Mouse (Mus musculus) erythroid progenitor cell, adult 5-6 weeks (primary cell): ENCODE data around the gene 3110040N11Rik. TPM values are rescaled to one million over a fixed set of nuclear protein-coding genes. Genes with fewer than 3 reads are reported as not detected.
"Not testable (repeated sequence)": the region's sequence is repeated elsewhere in the genome, so short reads cannot be mapped to it uniquely, and the experiment has no call there.

ENCODE experiments used
- ATAC-seq: replicated peaks from 2 replicates; pipeline ENCODE4 v1.8.0; 2016; ENCODE audit warnings: moderate number of reproducible peaks, mild to moderate bottlenecking, moderate TSS enrichment, inconsistent platforms; ENCODE audit not compliant: poor library complexity, low FRiP score, severe bottlenecking
- total RNA-seq, 2 experiments: library from RNA; stranded (forward) in 1 of 2; stranded (reverse) in 1 of 2; fragments of 150-400 nt in 1 of 2; fragments of 186-747, 209-891 nt in 1 of 2; gene quantifications; 2 replicates each; pipeline versions ENCODE4 v1.2.3 to v1.2.4; 2015 to 2017; ENCODE audit warnings: low replicate concordance in 2 of 2

3110040N11Rik gene
- total RNA-seq (2015; ENCODE audit: low replicate concordance) (5.0 TPM in 1 of 2 replicates, not detected in the other), total RNA-seq (2017; ENCODE audit: low replicate concordance) (3.9 and 19.0 TPM in 2 replicates)

DNA sequence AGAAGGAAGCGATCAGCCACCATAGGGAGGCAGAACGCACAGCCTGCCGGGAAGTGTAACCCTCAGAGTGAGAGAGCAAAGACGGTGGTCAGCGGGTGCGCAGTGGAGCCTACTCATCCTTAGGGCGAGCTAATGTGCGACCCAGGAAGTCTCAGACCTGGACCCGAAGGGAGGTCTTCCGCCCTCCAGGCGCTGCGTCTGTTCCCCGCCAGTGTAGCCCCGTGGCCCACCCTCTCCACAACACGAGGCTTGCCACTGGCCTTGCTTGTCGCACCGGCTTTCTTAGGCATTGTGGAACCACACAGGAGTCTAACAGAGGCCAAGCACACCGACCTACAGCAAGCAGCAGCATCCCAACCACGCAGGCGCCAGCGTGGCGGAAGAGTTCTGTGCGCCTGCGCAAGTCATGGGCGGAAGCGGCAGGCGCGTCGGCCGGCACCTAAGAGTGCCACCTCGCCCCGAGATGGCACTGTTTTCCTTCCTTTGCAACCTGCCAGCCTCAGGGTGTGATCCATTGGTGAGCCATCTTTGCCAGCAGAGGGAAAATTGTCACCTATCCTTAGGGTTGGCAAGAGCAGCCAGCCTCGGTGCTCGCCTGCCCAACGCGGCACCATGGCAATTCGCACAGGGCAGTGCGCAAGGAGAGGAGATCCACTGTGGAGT is at the start of gene 3110040N11Rik:
Gene 3110040N11Rik (minus strand): TSS at position 384 of the 663 bp plus-strand sequence.
- peak; percentile 93 for ATAC-seq

DNA sequence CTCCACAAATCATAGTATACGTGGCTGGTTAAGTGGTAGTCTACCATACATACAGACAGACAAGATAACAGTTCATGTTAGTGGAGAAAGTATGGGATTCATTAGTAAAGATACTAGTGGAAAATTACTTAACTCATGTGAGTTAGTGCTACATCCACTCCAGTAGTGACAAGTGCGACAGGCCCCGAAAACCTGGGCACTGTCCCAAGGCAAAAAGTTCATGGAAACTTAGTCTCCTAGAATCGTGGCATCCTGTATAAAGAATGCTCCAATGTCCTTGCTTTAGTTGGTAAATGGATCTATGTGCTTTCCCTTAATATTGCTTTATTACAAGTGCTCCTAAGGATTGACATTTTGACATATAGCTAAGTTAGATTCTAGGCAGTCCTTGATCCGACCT is 48.5 kb upstream of the 3110040N11Rik start:
- ATAC-seq, result not testable (repeated sequence)

DNA sequence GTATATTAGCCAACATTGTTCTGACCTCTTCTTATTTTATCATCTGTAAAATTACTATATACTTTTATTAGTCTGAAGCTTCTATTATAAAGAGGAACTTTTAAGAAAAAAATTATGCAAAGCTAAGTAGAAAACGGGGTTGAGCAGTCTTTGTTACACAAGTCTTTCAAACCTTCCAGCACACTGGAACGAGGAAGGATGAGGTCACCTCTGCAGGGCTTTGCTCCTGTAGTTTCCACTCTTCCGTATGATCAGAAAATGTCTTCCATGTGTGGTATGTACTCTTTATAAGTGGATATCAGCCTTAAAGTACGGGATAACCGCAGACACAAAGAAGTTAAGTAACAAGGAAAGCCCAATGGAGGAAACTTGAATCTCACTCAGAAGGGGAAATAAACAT is 46.2 kb upstream of the 3110040N11Rik start:
- no peak for ATAC-seq

DNA sequence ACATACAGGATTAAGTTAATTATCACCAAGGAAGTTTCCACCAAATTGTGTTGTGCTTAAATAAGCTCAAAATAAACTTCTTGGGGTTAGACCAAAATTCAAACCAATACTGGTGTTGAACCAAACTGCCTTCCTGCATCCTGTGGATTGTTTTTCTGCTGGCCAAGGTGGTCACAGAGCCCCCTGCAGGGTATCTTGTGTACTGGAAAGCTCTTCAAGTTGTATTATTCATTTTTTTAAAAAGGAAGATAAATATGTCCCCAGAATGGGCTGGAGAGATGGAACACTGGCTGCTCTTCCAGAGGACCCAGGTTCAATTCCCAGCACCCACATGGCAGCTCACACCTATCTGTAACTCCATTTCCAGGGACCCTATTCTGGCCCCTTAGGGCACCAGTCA is 45.6 kb upstream of the 3110040N11Rik start:
- no peak for ATAC-seq

DNA sequence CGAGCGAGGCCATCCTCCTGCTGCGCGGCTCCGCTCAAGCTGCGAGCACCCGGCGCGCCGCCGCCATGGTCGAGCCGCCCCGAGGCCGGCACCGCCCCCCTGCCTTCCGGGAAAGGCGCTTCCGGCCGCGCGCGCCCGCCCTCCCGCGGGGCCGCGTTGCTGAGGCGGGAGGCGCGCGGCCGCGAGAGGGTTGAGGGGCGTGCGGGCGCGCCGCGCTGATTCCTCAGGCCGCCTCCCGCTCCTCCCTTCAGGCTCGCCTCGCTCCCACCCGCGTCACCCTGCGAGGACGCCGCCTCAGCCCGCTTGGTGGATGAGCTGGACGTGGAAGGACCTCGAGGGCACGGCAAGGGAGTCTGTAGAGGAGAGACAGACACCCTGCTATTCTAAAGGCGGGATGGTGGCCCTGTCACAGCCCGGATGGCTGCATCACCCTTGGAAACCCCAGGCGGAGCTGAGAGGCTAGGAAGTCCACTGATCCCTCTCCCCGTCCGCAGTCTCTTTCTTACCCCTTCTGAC is 40.2 kb upstream of the 3110040N11Rik start, which contains the start of gene Btbd1:
Gene Btbd1 (minus strand): TSS at position 53 of the 516 bp plus-strand sequence.
- ATAC-seq, result peak; percentile 77

DNA sequence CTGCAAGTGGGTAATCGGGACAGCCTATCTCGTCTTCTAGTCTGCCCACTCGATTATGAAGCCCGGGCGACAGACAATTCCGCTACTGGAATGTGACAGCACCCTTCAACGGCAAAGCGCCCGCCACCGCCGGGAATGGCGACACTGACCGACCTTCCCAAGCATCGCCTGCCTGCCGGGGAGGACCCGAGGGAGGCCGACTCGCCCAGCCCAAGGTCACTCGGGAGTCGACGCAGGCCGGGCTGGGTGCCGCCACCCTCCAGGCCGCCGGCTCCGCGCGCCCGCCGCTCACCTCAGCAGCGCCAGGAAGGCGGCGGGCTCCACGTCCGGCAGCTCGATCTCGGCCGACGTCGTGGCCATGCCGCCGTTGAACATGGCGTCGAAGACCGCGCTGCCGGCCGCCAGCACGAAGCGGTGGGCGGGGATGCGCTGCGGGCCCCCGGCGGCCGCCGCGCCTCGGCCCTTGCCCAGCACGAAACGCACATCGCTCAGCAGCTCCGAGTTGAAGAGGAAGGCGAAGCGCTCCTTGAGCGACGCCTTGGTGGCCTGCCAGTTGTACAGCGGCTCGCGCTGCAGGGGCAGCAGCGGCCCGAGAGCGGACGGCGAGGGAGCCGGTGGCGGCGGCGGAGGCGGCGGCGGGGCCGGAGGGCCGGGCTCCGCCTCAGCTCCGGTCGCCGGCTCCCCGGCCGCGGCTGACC is 39.6 kb upstream of the 3110040N11Rik start:
- peak; percentile 67 for ATAC-seq

DNA sequence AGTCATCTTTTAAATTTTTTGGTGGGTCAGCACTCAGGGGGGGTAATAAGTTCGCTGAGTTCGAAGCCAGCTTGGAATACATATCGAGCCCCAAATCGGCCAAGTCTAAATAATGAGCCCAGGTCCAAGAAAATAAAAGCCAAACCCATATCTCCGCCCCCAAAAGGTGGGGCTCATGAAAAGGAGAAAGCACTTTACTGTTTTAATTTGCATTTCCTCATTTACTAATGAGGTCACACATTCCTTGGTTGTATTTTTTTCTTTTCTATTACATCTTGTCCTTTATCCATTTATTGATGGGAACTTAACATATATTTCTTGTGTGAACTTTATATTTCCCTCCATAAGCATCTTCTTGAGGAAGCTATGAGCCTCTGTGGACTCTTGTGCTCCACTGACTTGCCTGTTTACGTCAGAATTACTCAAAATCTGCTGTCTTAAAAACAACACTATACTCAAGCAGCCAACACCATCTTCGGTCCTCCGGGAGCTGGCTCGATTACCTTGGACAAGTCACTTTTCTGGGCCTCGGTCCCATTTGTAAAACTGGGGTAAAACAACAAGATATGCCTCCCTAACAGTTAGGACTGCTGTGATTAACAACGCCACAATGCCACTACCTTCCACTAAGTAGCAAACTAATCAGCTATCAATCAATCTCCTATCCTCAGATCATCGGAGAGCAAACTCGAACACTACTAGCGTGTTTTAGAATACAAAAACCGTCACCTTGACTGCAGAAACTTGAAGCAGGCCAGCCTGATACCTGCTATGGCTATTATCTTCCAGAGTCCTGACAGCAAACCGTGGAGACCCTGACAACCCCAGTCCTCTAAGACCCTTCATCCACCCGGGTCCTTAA is 38.8 kb upstream of the 3110040N11Rik start:
- 0 out of 2 replicates have a peak, but pooled peaks have one; percentile 12 for ATAC-seq

DNA sequence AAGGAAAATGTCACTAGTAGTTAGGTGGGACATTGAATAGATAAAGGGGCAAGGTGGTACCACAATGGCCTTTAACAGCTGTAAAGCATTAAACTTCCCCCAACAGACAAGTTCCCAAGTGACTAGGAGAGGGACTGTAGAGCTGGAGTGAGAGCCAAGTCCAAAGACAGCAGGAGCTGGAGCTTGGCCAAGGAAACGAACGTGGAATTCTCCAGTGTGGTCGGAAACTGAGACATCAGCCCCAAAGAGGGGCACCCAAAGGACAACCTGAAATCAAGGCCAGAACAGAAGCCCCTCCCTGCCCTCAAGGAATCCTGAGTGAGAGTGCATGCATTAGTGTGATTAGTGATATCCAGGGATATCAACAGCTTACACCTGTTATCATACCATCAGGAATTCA is 36.1 kb upstream of the 3110040N11Rik start:
- ATAC-seq, result no peak

DNA sequence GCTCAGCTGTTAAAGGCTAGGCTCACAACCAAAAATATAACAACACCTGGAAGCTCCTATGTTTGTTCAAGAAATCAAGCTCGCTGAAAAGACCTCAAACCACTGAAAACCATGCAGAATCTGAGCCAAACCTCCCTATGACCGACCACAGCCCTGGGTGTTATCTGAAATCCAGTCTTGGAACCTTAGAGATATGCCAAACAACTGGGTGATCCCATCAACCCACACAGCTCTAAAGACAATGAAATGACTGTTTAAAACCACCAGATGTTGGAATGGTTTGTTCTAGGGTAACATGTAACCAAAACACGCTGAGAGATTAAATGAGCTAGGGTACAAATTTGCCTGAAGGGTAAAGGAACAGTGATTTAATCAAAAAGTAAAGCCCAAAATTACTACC is 35.6 kb upstream of the 3110040N11Rik start:
- ATAC-seq, result no peak

DNA sequence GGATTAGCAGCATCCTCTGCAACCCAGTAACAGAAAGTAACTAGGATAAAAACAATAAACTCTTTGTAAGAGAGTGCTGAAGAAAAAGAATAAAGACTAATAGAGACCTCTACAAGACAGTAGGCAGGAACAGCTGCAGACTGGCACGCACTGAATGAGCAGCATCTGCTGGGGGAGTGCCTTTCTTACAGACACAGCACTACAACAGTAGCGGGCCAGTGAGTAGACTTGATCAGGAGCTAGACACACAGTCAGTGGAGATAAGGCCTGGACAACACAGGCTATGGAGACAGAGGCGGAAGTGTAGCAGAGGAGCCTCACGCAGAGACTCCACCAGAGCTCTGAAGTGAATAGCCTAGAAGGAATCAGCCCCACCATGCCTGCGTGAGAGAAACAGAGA is 16.8 kb upstream of the 3110040N11Rik start:
- no peak for ATAC-seq

DNA sequence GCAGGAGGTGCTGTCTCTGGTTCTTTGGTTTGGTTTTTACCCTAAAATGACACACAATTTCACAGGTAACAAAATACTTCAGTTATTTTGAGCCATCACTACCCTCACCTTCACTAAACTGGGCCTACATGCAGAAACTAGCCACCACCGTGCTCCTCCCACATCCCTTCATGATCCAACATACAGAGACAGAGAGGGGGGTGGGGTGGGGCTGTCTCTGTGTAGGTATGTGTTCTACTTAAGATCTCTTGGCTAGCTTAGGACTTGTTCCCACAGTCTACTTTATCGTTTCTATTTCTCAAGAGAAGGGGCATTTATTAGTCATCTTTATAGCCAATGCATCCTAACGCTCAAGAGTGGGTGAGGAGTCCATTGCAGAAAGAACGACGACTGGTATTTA is 742 bp downstream of the 3110040N11Rik start:
- peak; percentile 43; the same call in 1 of the 2 replicates for ATAC-seq

DNA sequence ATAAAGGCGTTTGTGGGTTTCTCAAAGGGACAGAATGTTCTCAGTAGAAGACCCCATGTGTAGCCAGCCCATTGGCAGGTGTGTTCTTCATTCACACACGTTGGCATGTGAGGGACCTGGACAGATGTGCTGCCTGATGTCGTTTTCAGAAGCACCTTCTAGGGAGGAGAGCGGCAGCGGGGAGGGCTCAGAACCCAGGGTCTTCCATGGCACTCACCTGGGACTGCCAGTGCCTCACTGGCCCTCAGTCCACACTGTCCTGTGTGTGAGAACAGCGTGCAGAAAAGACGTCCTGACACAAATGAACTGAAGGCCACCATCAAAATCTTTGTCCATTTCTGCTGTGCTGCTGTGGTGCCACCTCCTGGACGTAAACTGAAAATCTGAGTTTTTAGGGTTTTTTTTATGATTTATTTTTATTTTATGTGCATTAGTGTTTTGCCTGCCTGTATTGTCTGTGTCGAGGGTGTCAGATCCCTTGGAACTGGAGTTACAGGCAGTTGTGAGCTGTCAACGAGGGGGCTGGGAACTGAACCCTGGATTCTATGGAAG is 11.5 kb downstream of the 3110040N11Rik start:
- ATAC-seq, result no peak

DNA sequence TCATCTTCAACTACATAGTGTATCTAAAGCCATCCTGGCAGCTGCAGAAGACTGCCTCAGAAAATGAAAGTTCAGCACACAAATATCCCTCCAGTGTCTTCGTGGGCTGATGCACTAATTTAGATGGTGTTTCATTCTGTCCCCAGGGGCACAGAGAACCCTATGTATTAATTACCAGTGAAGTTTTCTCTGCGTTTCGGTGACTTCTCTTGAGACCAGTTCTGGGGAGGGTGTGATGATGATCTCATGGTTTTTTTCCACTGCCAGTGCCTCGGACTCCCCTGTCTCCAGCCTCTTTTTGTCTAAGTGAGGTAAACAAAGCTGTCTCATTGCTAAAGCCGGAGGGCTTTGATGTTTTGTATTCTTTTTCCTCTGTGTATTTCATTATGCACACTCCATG is 14.0 kb downstream of the 3110040N11Rik start:
- ATAC-seq, result no peak

DNA sequence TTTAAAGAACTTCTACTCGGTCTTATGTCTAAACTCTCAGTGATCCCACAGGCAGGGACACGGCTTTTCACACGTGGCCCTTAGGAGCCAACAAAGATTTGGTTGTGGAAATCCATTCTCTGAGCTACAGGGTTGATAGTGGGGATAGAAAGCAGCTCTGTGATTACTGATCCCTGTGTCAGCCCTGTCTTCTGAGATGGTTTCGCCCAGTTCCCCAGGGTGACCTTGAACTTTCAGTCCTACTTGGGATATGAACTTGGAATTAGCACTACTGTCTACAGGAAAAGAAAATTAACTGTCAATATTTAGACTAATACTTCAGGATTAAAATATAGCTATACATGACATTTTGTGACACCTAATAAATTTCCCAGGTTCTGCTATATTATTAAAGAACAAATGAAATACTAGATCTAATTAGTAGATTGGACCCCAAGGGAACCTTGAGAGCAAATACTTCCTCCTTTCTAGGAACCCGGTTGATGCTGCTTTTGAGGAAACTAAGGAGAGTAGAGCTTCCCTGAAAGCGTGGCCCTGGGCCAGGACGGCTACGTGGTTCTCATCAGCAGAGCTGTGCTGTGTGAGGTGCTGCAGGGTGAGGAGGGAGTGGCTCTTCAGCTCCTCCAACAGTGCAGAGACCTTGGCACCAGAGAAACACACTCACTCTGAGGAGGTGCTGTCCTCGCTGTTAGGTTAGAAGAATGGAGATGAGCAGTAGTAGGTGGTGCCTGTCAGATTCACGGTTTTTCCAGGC is 16.3 kb downstream of the 3110040N11Rik start:
- ATAC-seq, result no peak

DNA sequence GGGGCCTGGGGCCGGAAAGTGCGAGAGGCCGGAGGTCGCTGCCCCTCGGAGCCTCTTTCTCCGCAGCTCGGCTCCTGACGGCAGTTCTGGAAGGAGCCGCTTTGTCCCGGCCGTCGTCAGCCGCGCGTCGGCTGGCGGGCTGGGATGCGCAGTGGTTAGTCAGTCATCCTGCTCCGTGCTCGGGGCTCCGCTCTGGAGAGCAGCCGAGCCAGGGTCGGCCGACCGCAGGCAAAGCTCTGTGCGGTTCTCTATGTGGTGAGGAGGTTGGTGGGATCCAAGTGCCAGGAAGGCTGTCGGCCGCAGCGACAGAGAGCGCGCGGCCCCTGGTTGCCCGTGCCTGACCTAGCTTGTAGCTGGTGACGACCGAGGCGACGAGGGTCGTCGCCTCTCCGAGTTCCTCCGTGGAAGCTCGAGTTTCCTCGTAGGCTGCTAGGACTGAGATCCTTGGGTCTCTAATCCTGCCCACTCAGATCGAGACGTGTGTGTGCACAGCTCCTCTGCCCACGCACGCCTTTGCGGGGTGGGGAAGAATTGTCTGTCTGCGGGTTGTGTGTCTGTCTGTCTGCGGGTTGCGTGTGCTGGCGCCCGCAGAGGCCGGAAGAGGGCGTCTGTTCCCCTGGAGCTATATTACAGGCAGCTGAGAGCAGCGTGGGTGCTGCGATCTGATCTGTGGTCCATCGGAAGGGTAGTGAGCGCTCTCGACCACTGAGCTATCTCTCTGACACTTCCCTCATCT is 26.0 kb downstream of the 3110040N11Rik start:
- peak; percentile 58 for ATAC-seq

DNA sequence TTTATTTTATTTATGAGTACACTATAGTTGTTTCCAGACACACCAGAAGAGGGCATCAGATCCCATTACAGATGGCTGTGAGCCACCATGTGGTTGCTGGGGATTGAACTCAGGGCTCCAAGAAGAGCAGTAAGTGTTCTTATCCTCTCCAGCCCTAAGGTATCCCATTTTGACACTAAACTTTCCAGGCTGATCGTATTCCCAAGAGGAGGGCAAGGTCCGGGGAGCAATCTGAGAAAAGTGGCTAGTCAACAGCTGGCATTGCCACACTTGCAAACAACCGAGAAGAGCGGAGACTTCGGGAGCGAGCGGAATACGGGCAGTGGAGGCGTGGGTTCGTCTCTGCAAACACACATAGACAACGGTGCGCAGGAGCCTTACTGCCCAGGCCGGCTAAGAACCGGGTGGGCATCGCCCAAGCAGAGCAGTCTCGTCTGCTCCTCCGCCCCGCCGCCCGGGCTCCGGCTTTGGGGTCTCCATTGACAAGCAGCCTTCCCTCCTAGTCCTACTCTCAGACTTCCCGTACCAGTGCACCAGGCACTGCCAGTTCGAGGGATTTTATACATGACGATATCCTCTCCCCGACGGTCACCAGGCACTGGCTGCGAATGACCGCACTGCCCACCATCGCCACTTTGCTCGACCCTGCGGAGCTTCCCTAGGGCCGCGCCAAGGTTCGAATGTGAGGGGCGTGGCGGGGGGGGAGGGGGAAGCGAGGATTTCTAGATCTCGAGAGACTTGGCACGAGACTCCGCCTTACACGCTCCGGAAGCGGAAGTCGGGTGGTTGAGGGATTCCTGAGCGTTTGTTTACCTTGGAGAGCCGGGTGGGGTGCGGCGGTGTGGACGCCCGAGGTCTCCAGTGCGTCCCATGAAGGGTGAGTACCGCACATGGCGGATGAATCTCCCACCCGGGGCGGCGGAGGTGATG is 26.8 kb downstream of the 3110040N11Rik start, which contains the start of gene Ramac:
Gene Ramac (plus strand): TSS at position 746 of the 930 bp plus-strand sequence.
- ATAC-seq, result peak; percentile 95

DNA sequence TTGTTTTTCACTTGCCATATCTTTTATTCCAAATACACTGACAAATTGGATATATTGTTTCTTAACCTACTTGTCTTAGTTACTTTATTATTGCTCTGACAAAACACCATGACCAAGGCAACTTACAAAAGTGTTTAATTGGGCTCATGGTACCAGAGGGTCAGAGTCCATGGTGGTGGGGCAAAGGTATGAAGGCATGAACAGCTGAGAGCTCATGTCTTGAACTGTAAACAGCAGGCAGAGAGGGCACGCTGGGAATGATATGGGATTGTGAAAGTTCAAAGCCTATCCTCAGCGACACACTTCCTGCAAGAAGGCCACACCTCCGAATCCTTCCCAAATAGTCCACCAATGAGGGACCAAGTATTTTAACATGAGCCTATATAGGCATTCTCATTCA is 41.3 kb downstream of the 3110040N11Rik start:
- ATAC-seq, result no peak
